Mouse (Mus musculus): ENCODE measurements around the gene Ier3. TPM values are rescaled to one million over a fixed set of nuclear protein-coding genes. Genes with fewer than 3 reads are reported as not detected.
A peak's percentile ranks its signal among the peaks of the same experiment; 100 is the strongest.

Ier3 gene
- polyA plus RNA-seq, 1 experiment from 2014 or later, result 15.8 TPM

DNA sequence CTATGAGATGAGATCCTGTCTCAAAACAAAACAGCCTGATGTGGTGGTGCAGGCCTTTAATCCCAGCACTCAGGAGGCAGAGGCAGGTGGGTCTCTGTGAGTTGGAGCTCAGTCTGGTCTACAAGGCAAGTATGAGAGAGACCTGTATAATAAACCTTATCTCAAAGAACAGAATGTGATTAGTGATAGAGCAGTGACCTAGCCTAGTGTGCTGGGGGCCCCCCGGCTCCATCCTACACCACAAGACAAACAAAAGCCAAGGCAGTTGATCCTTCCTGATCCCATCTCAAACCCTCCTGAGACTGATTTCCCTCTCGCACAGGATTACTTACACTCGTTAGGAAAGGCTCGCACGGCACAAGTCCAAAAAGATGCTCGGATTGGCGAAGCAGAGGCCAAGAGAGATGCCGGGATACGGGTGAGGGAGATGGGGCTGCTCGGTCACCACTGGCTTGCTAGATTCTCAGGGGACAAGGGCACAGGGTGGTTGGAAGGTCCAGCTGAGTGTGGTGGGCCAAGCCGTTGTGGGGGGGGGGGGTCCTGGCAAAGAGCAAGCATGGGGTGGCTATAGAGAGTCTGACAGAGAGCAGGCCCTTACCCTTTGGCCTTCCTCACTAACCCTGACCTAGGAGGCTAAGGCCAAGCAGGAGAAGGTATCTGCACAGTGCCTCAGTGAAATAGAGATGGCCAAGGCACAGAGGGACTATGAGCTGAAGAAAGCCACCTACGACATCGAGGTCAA is 3.8 kb downstream of the Ier3 start:
- peak overlapping the region; percentile 96 for H3K4me2 ChIP-seq (ENCODE audit: low read depth, low read length)
- ATAC-seq (ENCODE audit: low read depth), result no peak
- H3K4me1 ChIP-seq (ENCODE audit: control insufficient read depth, low read depth, low read length), result peaks cover 51% of the 10 kb centered on the region
- peak overlapping the region; percentile 96 for H3K27ac ChIP-seq (ENCODE audit: low read length)
- H3K27me3 ChIP-seq (ENCODE audit: control insufficient read depth, insufficient read depth, low read depth, low read length), result no peaks in the 10 kb centered on the region
- no peaks in the 10 kb centered on the region for H3K9me3 ChIP-seq (replicated peaks; ENCODE audit: control insufficient read depth, low read length)
- 71% methylated on average over 13 of the region's 13 CpGs for WGBS (ENCODE audit: insufficient replicate concordance)
- H3K4me3 ChIP-seq (ENCODE audit: low read depth, low read length), result no peak overlapping the region
- peak overlapping the region; percentile 27; the same call in 1 of the 2 replicates for H3K9ac ChIP-seq (ENCODE audit: low read depth, low read length)
- peaks cover 12% of the 10 kb centered on the region for H3K36me3 ChIP-seq (ENCODE audit: control insufficient read depth, insufficient read depth)

GRCm38 (mm10) chr17:35829737-35830136 is 8.3 kb downstream of the Ier3 start:
- WGBS (ENCODE audit: insufficient replicate concordance), result 3% methylated on average over 21 of the region's 21 CpGs
- Histone ChIP-seq H3K4me1 (ENCODE audit: control insufficient read depth, low read depth, low read length) (peaks cover 31% of the 10 kb centered on the region), H3K4me2 (ENCODE audit: low read depth, low read length) (peak overlapping the region; percentile 28; the same call in 1 of the 2 replicates), H3K4me3 (ENCODE audit: low read depth, low read length) (no peak overlapping the region), H3K36me3 (ENCODE audit: control insufficient read depth, insufficient read depth) (peaks cover 34% of the 10 kb centered on the region), H3K27me3 (ENCODE audit: control insufficient read depth, insufficient read depth, low read depth, low read length) (no peaks in the 10 kb centered on the region), H3K9me3 (replicated peaks; ENCODE audit: control insufficient read depth, low read length) (no peaks in the 10 kb centered on the region), H3K9ac (ENCODE audit: low read depth, low read length) (peak overlapping the region; percentile 17; the same call in 1 of the 2 replicates), H3K27ac (ENCODE audit: low read length) (no peak overlapping the region)
- ATAC-seq (ENCODE audit: low read depth), result peak; percentile 75

- 66% methylated on average over 8 of the region's 8 CpGs for WGBS (ENCODE audit: insufficient replicate concordance)
- Histone ChIP-seq H3K4me2 (ENCODE audit: low read depth, low read length) (no peak overlapping the region), H3K9ac (ENCODE audit: low read depth, low read length) (no peak overlapping the region), H3K4me3 (ENCODE audit: low read depth, low read length) (no peak overlapping the region), H3K27me3 (ENCODE audit: control insufficient read depth, insufficient read depth, low read depth, low read length) (no peaks in the 10 kb centered on the region), H3K36me3 (ENCODE audit: control insufficient read depth, insufficient read depth) (peaks cover 49% of the 10 kb centered on the region), H3K9me3 (replicated peaks; ENCODE audit: control insufficient read depth, low read length) (no peaks in the 10 kb centered on the region), H3K4me1 (ENCODE audit: control insufficient read depth, low read depth, low read length) (peaks cover 44% of the 10 kb centered on the region), H3K27ac (ENCODE audit: low read length) (no peak overlapping the region; the same call in 1 of the 2 replicates)
- no peak for ATAC-seq (ENCODE audit: low read depth)
Observed at GRCm38 (mm10) chr17:35832400-35833238, 11.1 kb downstream of the Ier3 start.

DNA sequence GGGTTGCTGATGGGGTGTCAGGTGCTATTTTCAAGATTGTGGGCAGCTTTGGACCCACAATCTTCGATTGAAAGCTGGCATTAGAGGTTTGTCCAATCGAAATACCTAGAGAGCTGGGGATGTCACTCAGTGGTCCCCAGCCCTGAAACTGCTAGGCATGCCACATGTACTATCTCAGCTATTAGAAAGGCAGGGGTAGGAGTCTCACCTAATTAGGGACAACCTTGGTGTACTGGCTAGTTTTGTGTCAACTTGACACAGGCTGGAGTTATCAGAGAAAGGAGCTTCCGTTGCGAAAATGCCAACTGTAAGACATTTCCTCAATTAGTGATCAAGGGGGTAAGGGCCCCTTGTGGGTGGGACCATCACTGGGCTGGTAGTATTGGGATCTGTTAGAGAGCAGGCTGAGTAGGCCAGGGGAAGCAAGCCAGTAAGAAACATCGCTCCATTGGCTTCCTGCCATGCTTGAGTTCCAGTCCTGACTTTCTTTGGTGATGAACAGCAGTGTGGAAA is 11.8 kb downstream of the Ier3 start:
- H3K36me3 ChIP-seq (ENCODE audit: control insufficient read depth, insufficient read depth), result peaks cover 43% of the 10 kb centered on the region

DNA sequence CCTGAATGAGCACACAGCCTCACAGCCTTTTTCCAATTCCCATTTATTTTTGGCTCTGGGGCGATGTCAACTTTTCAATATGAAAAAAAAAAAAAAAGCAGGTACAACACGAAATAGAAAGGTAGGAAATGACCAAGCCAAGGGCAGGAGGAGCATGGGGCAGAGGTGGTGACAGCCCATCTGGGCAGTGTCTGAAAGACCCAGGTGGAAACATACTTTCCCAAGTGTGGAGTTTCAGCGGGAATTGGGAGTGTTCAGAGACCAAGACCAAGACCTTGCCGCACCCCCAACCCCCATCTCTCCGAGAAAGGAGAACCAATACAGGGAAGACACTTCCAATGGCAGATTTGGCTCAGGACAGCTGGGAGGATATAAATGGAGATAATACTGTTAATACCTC is 12.4 kb downstream of the Ier3 start:
- Histone ChIP-seq H3K36me3 (ENCODE audit: control insufficient read depth, insufficient read depth) (peaks cover 43% of the 10 kb centered on the region), H3K4me1 (ENCODE audit: control insufficient read depth, low read depth, low read length) (peaks cover 48% of the 10 kb centered on the region), H3K27ac (ENCODE audit: low read length) (peak overlapping the region; percentile 10; the same call in 1 of the 2 replicates), H3K27me3 (ENCODE audit: control insufficient read depth, insufficient read depth, low read depth, low read length) (no peaks in the 10 kb centered on the region), H3K4me3 (ENCODE audit: low read depth, low read length) (no peak overlapping the region), H3K4me2 (ENCODE audit: low read depth, low read length) (no peak overlapping the region), H3K9me3 (replicated peaks; ENCODE audit: control insufficient read depth, low read length) (no peaks in the 10 kb centered on the region), H3K9ac (ENCODE audit: low read depth, low read length) (no peak overlapping the region)
- no peak for ATAC-seq (ENCODE audit: low read depth)
- WGBS (ENCODE audit: insufficient replicate concordance), result 62% methylated on average over 5 of the region's 5 CpGs

More for the DNA sequence above, 11.8 kb downstream of the Ier3 start:
- H3K27ac ChIP-seq (ENCODE audit: low read length), result no peak overlapping the region; the same call in 1 of the 2 replicates
- no peak overlapping the region for H3K4me2 ChIP-seq (ENCODE audit: low read depth, low read length)
- no peaks in the 10 kb centered on the region for H3K9me3 ChIP-seq (replicated peaks; ENCODE audit: control insufficient read depth, low read length)
- H3K9ac ChIP-seq (ENCODE audit: low read depth, low read length), result no peak overlapping the region
- H3K4me1 ChIP-seq (ENCODE audit: control insufficient read depth, low read depth, low read length), result peaks cover 44% of the 10 kb centered on the region
- no peak overlapping the region for H3K4me3 ChIP-seq (ENCODE audit: low read depth, low read length)
- H3K27me3 ChIP-seq (ENCODE audit: control insufficient read depth, insufficient read depth, low read depth, low read length), result no peaks in the 10 kb centered on the region
- 15% methylated on average over 5 of the region's 5 CpGs for WGBS (ENCODE audit: insufficient replicate concordance)
- no peak for ATAC-seq (ENCODE audit: low read depth)

DNA sequence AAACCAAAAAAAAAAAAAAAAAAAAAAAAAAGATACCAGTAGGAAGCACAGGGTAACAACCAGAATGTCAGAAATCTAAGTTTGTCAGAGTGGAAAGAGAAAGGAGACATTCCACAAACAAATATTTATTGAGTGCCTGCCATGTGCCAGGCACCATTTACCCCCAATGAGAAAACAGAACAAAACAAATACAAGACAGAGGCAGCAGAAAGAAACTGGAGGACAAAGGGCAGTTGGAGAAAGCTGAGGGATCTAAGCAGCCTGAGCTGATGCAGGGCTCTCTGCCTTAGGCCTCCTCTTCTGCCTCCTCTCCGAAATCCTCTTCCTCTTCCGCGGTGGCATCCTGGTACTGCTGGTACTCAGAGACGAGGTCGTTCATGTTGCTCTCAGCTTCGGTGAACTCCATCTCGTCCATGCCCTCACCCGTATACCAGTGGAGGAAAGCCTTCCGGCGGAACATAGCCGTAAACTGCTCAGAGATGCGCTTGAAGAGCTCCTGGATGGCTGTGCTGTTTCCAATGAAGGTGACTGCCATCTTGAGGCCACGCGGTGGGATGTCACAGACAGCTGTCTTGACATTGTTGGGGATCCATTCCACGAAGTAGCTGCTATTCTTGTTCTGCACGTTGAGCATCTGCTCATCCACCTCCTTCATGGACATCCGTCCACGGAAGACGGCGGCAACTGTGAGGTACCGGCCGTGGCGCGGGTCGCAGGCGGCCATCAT is 13.4 kb downstream of the Ier3 start:
- peak overlapping the region; percentile 78 for H3K4me3 ChIP-seq (ENCODE audit: low read depth, low read length)
- no peak for ATAC-seq (ENCODE audit: low read depth)
- WGBS (ENCODE audit: insufficient replicate concordance), result 74% methylated on average over 26 of the region's 26 CpGs
- H3K9me3 ChIP-seq (replicated peaks; ENCODE audit: control insufficient read depth, low read length), result no peaks in the 10 kb centered on the region
- H3K9ac ChIP-seq (ENCODE audit: low read depth, low read length), result peak overlapping the region; percentile 28; the same call in 1 of the 2 replicates
- H3K36me3 ChIP-seq (ENCODE audit: control insufficient read depth, insufficient read depth), result peaks cover 43% of the 10 kb centered on the region
- H3K27ac ChIP-seq (ENCODE audit: low read length), result 0 out of 2 replicates have a peak overlapping the region, but pooled peaks have one; percentile 13
- peaks cover 51% of the 10 kb centered on the region for H3K4me1 ChIP-seq (ENCODE audit: control insufficient read depth, low read depth, low read length)
- H3K27me3 ChIP-seq (ENCODE audit: control insufficient read depth, insufficient read depth, low read depth, low read length), result no peaks in the 10 kb centered on the region
- H3K4me2 ChIP-seq (ENCODE audit: low read depth, low read length), result peak overlapping the region; percentile 91

DNA sequence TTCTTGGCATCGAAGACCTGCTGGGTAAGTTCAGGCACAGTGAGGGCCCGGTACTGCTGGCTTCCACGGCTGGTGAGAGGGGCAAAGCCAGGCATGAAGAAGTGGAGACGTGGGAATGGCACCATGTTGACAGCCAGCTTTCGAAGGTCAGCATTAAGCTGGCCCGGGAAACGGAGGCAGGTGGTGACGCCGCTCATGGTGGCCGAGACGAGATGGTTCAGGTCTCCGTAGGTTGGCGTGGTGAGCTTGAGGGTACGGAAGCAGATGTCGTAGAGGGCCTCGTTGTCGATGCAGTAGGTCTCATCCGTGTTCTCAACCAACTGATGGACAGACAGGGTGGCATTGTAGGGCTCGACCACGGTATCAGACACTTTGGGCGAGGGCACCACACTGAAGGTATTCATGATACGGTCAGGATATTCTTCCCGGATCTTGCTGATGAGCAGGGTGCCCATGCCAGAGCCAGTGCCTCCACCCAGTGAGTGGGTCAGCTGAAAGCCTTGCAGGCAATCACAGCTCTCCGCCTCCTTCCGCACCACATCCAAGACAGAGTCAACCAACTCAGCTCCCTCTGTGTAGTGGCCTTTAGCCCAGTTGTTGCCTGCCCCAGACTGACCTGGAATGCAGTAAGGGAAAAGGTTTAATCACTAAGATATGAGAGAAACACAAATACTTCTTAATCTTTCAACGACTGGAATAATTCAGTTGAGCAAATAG is 14.1 kb downstream of the Ier3 start:
- peak overlapping the region; percentile 78 for H3K4me3 ChIP-seq (ENCODE audit: low read depth, low read length)
- H3K4me2 ChIP-seq (ENCODE audit: low read depth, low read length), result peak overlapping the region; percentile 91
- peaks cover 43% of the 10 kb centered on the region for H3K36me3 ChIP-seq (ENCODE audit: control insufficient read depth, insufficient read depth)
- H3K9me3 ChIP-seq (replicated peaks; ENCODE audit: control insufficient read depth, low read length), result no peaks in the 10 kb centered on the region
- H3K4me1 ChIP-seq (ENCODE audit: control insufficient read depth, low read depth, low read length), result peaks cover 49% of the 10 kb centered on the region
- H3K27ac ChIP-seq (ENCODE audit: low read length), result 0 out of 2 replicates have a peak overlapping the region, but pooled peaks have one; percentile 13
- ATAC-seq (ENCODE audit: low read depth), result no peak
- H3K9ac ChIP-seq (ENCODE audit: low read depth, low read length), result peak overlapping the region; percentile 83
- 77% methylated on average over 26 of the region's 26 CpGs for WGBS (ENCODE audit: insufficient replicate concordance)
- H3K27me3 ChIP-seq (ENCODE audit: control insufficient read depth, insufficient read depth, low read depth, low read length), result no peaks in the 10 kb centered on the region

Measured in liver, embryonic 16.5 days (tissue).